Mouse (Mus musculus): ENCODE data around the gene Olfr1513. TPM values are rescaled to one million over a fixed set of nuclear protein-coding genes. Genes with fewer than 3 reads are reported as not detected.
"Not testable (repeated sequence)": the region's sequence is repeated elsewhere in the genome, so short reads cannot be mapped to it uniquely, and the experiment has no call there.

The Olfr1513 gene
- not detected in 2 replicates for total RNA-seq (2014; rRNA removed)
- polyA plus RNA-seq (2015; fragmentation: Nextera tagmentation; extraction: Ambion mirVana) = not detected in 2 replicates

- Histone ChIP-seq H3K9ac (replicated peaks; ENCODE audit: low read length) (no peak within 1 kb of the TSS), H3K4me3 (ENCODE audit: low read length) (no peak within 1 kb of the TSS), H3K9me3 (ENCODE audit: low read length) (no peaks in the 10 kb centered on the region), H3K36me3 (ENCODE audit: insufficient read depth, low read length) (no peaks in the 10 kb centered on the region), H3K27ac (no peak within 1 kb of the TSS), H3K4me2 (ENCODE audit: low read depth, low read length) (no peak within 1 kb of the TSS), H3K4me1 (ENCODE audit: insufficient read depth, low read length) (no peaks in the 10 kb centered on the region), H3K27me3 (ENCODE audit: insufficient read depth, low read length) (no peaks in the 10 kb centered on the region)
- TF ChIP-seq CTCF (IDR thresholded peaks at IDR 0.05; ENCODE audit: low read depth) = no peak
- no peak for DNase-seq (ENCODE audit: low spot score)
- 76% methylated on average over 4 of the region's 4 CpGs for WGBS
- no peak for ATAC-seq
Observed at GRCm38 (mm10) chr14:52356308-52356707, at the start of gene Olfr1513. Gene Olfr1513, minus strand, starts transcription at chr14:52356408.

- no peaks in the 10 kb centered on the region for H3K27me3 ChIP-seq (ENCODE audit: insufficient read depth, low read length)
- no peak within 1 kb of the TSS for H3K4me3 ChIP-seq (ENCODE audit: low read length)
- H3K9ac ChIP-seq (replicated peaks; ENCODE audit: low read length) = no peak within 1 kb of the TSS
- H3K4me1 ChIP-seq (ENCODE audit: insufficient read depth, low read length) = no peaks in the 10 kb centered on the region
- no peak within 1 kb of the TSS for H3K27ac ChIP-seq
- DNase-seq (ENCODE audit: low spot score) (no peak), ATAC-seq (no peak)
- H3K36me3 ChIP-seq (ENCODE audit: insufficient read depth, low read length) = no peaks in the 10 kb centered on the region
- TF ChIP-seq CTCF (IDR thresholded peaks at IDR 0.05; ENCODE audit: low read depth) = no peak
- WGBS = 76% methylated on average over 4 of the region's 4 CpGs
- no peaks in the 10 kb centered on the region for H3K9me3 ChIP-seq (ENCODE audit: low read length)
- H3K4me2 ChIP-seq (ENCODE audit: low read depth, low read length) = no peak within 1 kb of the TSS
Observed at GRCm38 (mm10) chr14:52397279-52397678, 41.1 kb upstream of the Olfr1513 start, which contains the start of gene Olfr1511. Gene Olfr1511, minus strand, starts transcription at chr14:52397379.

GRCm38 (mm10) chr14:52390084-52390848 is 34.1 kb upstream of the Olfr1513 start:
- not testable (repeated sequence) for H3K27ac ChIP-seq; H3K36me3 ChIP-seq (ENCODE audit: insufficient read depth, low read length); H3K9ac ChIP-seq (replicated peaks; ENCODE audit: low read length); H3K4me3 ChIP-seq (ENCODE audit: low read length); H3K4me1 ChIP-seq (ENCODE audit: insufficient read depth, low read length); H3K27me3 ChIP-seq (ENCODE audit: insufficient read depth, low read length); ATAC-seq; DNase-seq (ENCODE audit: low spot score); H3K4me2 ChIP-seq (ENCODE audit: low read depth, low read length); H3K9me3 ChIP-seq (ENCODE audit: low read length)
- 87% methylated on average over 9 of the region's 9 CpGs for WGBS

GRCm38 (mm10) chr14:52379068-52379467 is 22.9 kb upstream of the Olfr1513 start, which contains the start of gene Olfr1512:
Gene Olfr1512, minus strand, starts transcription at chr14:52379168.
- ATAC-seq (no peak), DNase-seq (ENCODE audit: low spot score) (no peak)
- Histone ChIP-seq H3K4me2 (ENCODE audit: low read depth, low read length) (no peak within 1 kb of the TSS), H3K4me3 (ENCODE audit: low read length) (no peak within 1 kb of the TSS), H3K27ac (no peak within 1 kb of the TSS), H3K4me1 (ENCODE audit: insufficient read depth, low read length) (no peaks in the 10 kb centered on the region), H3K36me3 (ENCODE audit: insufficient read depth, low read length) (no peaks in the 10 kb centered on the region), H3K27me3 (ENCODE audit: insufficient read depth, low read length) (no peaks in the 10 kb centered on the region), H3K9ac (replicated peaks; ENCODE audit: low read length) (no peak within 1 kb of the TSS), H3K9me3 (ENCODE audit: low read length) (no peaks in the 10 kb centered on the region)
- TF ChIP-seq CTCF (IDR thresholded peaks at IDR 0.05; ENCODE audit: low read depth) = no peak
- WGBS = 76% methylated on average over 2 of the region's 2 CpGs

GRCm38 (mm10) chr14:52368741-52369140 is 12.5 kb upstream of the Olfr1513 start:
- no peak overlapping the region for H3K9ac ChIP-seq (replicated peaks; ENCODE audit: low read length)
- H3K9me3 ChIP-seq (ENCODE audit: low read length) = no peaks in the 10 kb centered on the region
- no peak overlapping the region for H3K4me3 ChIP-seq (ENCODE audit: low read length)
- DNase-seq (ENCODE audit: low spot score) (no peak), ATAC-seq (no peak)
- H3K4me1 ChIP-seq (ENCODE audit: insufficient read depth, low read length) = no peaks in the 10 kb centered on the region
- no peaks in the 10 kb centered on the region for H3K36me3 ChIP-seq (ENCODE audit: insufficient read depth, low read length)
- WGBS = 93% methylated on average over 3 of the region's 3 CpGs
- no peak overlapping the region for H3K27ac ChIP-seq
- H3K4me2 ChIP-seq (ENCODE audit: low read depth, low read length) = no peak overlapping the region
- H3K27me3 ChIP-seq (ENCODE audit: insufficient read depth, low read length) = no peaks in the 10 kb centered on the region
- TF ChIP-seq CTCF (IDR thresholded peaks at IDR 0.05; ENCODE audit: low read depth) = no peak

GRCm38 (mm10) chr14:52339512-52339852 is 16.7 kb downstream of the Olfr1513 start:
- H3K9me3 ChIP-seq (ENCODE audit: low read length) = no peaks in the 10 kb centered on the region
- 73% methylated on average over 6 of the region's 6 CpGs for WGBS
- no peak for TF ChIP-seq CTCF (IDR thresholded peaks at IDR 0.05; ENCODE audit: low read depth)
- H3K4me2 ChIP-seq (ENCODE audit: low read depth, low read length) = peak overlapping the region; percentile 56
- peak overlapping the region; percentile 31 for H3K4me3 ChIP-seq (ENCODE audit: low read length)
- DNase-seq (ENCODE audit: low spot score) (no peak), ATAC-seq (no peak)
- H3K36me3 ChIP-seq (ENCODE audit: insufficient read depth, low read length) = no peaks in the 10 kb centered on the region
- H3K9ac ChIP-seq (replicated peaks; ENCODE audit: low read length) = peak overlapping the region; percentile 28
- no peaks in the 10 kb centered on the region for H3K4me1 ChIP-seq (ENCODE audit: insufficient read depth, low read length)
- no peaks in the 10 kb centered on the region for H3K27me3 ChIP-seq (ENCODE audit: insufficient read depth, low read length)
- H3K27ac ChIP-seq = peak overlapping the region; percentile 64; the same call in 1 of the 2 replicates

Measured in hindbrain, postnatal 0 days (tissue).